ENCODE assay signal across 9 mouse cellular contexts in genomic region chr11:12543042-12543441, GRCm38 (mm10).
A peak's percentile ranks its signal among the peaks of the same experiment; 100 is the strongest.
DNase-seq lines count a peak whose midpoint lies in the region; ATAC-seq and TF ChIP-seq lines count a peak whose summit lies in the region.
"Had no signal": no experiment of that assay in that cellular context is flagged by ENCODE, and none has a peak within 500 bp of the region (broad histone marks: within the 10 kb centered on the region; RNA-seq: fewer than 3 reads in every experiment).

No protein-coding gene starts in this region.

- H3K36me3 ChIP-seq in intestine, postnatal 0 days (ENCODE audit: control insufficient read depth, insufficient read depth), result no peaks in the 10 kb centered on the region
- no peaks in the 10 kb centered on the region for H3K36me3 ChIP-seq in intestine, embryonic 15.5 days
- no peaks in the 10 kb centered on the region for H3K36me3 ChIP-seq in lung, postnatal 0 days (ENCODE audit: insufficient read depth, low read length)

- H3K4me1 ChIP-seq in intestine, postnatal 0 days (replicated peaks; ENCODE audit: control insufficient read depth, insufficient read depth, low read length), result no peaks in the 10 kb centered on the region
- H3K4me1 ChIP-seq in intestine, embryonic 15.5 days (replicated peaks), result no peaks in the 10 kb centered on the region
- no peaks in the 10 kb centered on the region for H3K4me1 ChIP-seq in lung, postnatal 0 days (ENCODE audit: insufficient read depth, low read depth, low read length)

- no peak for ATAC-seq in intestine, postnatal 0 days
- no peak for ATAC-seq in intestine, embryonic 15.5 days
- ATAC-seq in lung, postnatal 0 days, result no peak
- ATAC-seq: inflammation-experienced regulatory T-cells, adult 6 months had no signal

- TF ChIP-seq EP300 in lung, postnatal 0 days (IDR thresholded peaks at IDR 0.05), result no peak

- H3K9me3 ChIP-seq in intestine, postnatal 0 days (ENCODE audit: control insufficient read depth), result no peaks in the 10 kb centered on the region
- no peaks in the 10 kb centered on the region for H3K9me3 ChIP-seq in intestine, embryonic 15.5 days
- H3K9me3 ChIP-seq in lung, postnatal 0 days (ENCODE audit: low read length), result no peaks in the 10 kb centered on the region

- H3K4me2 ChIP-seq in intestine, postnatal 0 days (replicated peaks; ENCODE audit: low read depth), result no peak overlapping the region
- H3K4me2 ChIP-seq in intestine, embryonic 15.5 days (replicated peaks), result no peak overlapping the region
- no peak overlapping the region for H3K4me2 ChIP-seq in lung, postnatal 0 days (replicated peaks; ENCODE audit: low read depth, low read length)

- no peaks in the 10 kb centered on the region for H3K27me3 ChIP-seq in intestine, postnatal 0 days (replicated peaks; ENCODE audit: control insufficient read depth, insufficient read depth, low read length)
- H3K27me3 ChIP-seq in intestine, embryonic 15.5 days (replicated peaks), result no peaks in the 10 kb centered on the region
- no peaks in the 10 kb centered on the region for H3K27me3 ChIP-seq in lung, postnatal 0 days (replicated peaks; ENCODE audit: insufficient read depth, low read length)

- H3K9ac ChIP-seq in intestine, postnatal 0 days (ENCODE audit: low read depth, low read length), result no peak overlapping the region
- no peak overlapping the region for H3K9ac ChIP-seq in intestine, embryonic 15.5 days
- H3K9ac ChIP-seq in lung, postnatal 0 days (replicated peaks; ENCODE audit: low read depth), result no peak overlapping the region

- peak; percentile 61 for TF ChIP-seq CTCF in intestine, postnatal 0 days (IDR thresholded peaks at IDR 0.05; ENCODE audit: low read depth)
- TF ChIP-seq CTCF in lung, postnatal 0 days (IDR thresholded peaks at IDR 0.05), result peak; percentile 58

- WGBS in intestine, postnatal 0 days, result 66% methylated on average over 1 of the region's 1 CpGs
- WGBS in intestine, embryonic 15.5 days, result 76% methylated on average over 1 of the region's 1 CpGs
- WGBS in lung, postnatal 0 days, result 65% methylated on average over 1 of the region's 1 CpGs

- no peak overlapping the region for H3K4me3 ChIP-seq in intestine, postnatal 0 days (ENCODE audit: low read depth, low read length)
- no peak overlapping the region for H3K4me3 ChIP-seq in intestine, embryonic 15.5 days (replicated peaks)
- no peak overlapping the region for H3K4me3 ChIP-seq in lung, postnatal 0 days (ENCODE audit: low read depth, low read length)

- H3K27ac ChIP-seq in intestine, postnatal 0 days (ENCODE audit: low read depth, low read length), result no peak overlapping the region
- no peak overlapping the region for H3K27ac ChIP-seq in intestine, embryonic 15.5 days
- H3K27ac ChIP-seq in lung, postnatal 0 days (ENCODE audit: low read length), result no peak overlapping the region

- peak; percentile 17 for DNase-seq in lung, postnatal 0 days (ENCODE audit: low spot score)
- DNase-seq in lung, adult 18-20 months, result no peak
- peak; percentile 24 for DNase-seq in NIH3T3 (ENCODE audit: low read depth)
- DNase-seq in retina, postnatal 1 day, result peak; percentile 46
- DNase-seq in neural tube, embryonic 10.5 days (ENCODE audit: extremely low spot score, low spot score), result no peak
- DNase-seq: spleen, adult 18-20 months had no signal

Comparison
In these comparisons a context has a peak if more than half of its experiments do, and no peak if none do; other contexts are left out.
1. DNase-seq: peak in lung, postnatal 0 days (single experiment), NIH3T3 (single experiment) and retina, postnatal 1 day (single experiment); none in lung, adult 18-20 months (0 of 2) and neural tube, embryonic 10.5 days (single experiment).